Mouse (Mus musculus): ENCODE measurements at regions not wholly inside any gene's neighbourhood (a gene's known extent, or its start where the extent isn't known, plus 50 kb on each side); places are given as distances from the start of the nearest gene placed in this dataset.

DNA sequence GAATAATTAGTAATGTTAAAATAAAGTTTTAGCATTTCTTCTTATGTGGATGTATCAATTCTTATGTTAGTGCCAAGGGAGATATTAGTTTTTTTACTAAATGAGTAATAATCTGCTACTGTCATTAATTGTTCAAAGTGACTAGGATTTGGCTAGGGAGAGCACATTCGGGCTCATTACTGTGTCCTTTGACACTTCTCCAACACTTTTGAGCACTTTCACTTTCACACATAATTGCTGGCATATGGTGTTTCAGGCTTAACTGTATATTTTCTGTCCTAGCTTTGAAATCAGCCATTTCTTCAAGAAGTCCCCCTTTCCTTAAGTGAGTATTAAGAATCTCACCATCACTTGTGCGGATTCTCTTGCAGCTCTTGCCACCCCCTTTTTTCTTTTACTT is 334.3 kb upstream of the Robo1 start:
- Histone ChIP-seq H3K36me3 (no peaks in the 10 kb centered on the region), H3K9ac (no peak overlapping the region), H3K9me3 (no peaks in the 10 kb centered on the region), H3K27me3 (no peaks in the 10 kb centered on the region), H3K4me3 (no peak overlapping the region), H3K4me1 (no peaks in the 10 kb centered on the region), H3K4me2 (no peak overlapping the region), H3K27ac (no peak overlapping the region)
- WGBS = 71% methylated on average over 2 of the region's 2 CpGs
- ATAC-seq (ENCODE audit: borderline replicate concordance, extremely low read depth, low FRiP score, low TSS enrichment) = no peak

DNA sequence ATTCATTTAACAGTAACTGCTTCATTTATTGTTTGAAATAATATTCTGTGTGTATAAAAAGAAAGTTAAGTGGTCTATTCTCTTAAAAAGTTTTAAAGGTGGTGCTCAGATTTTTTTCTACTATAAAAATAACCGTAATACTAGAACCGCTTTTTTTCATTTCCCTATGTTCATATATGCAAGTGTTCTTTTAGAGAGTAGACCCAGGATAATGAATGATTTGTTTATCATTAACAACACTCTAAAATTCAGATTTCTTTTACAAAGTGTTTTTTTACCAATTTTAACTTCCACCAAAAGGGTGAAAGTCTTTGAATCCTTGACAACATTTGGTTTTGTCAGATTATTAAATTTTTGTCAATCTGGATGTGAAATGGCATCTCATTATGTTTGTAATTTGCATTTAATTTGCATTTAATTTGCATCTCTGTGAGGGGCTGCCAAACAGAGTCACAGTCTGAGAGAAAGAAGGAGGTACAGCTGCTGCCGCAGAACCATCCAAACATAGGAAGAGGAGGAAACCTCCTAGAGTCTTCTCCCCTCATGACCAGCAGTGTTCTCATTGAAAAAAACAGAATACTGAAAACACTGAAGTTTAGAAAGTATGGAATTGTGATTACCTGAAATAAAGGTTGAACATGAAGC is 310.4 kb upstream of the Robo1 start:
- 92% methylated on average over 3 of the region's 3 CpGs for WGBS
- Histone ChIP-seq H3K9ac (no peak overlapping the region), H3K36me3 (no peaks in the 10 kb centered on the region), H3K9me3 (no peaks in the 10 kb centered on the region), H3K27ac (no peak overlapping the region), H3K4me3 (no peak overlapping the region), H3K27me3 (no peaks in the 10 kb centered on the region), H3K4me1 (no peaks in the 10 kb centered on the region), H3K4me2 (no peak overlapping the region)
- ATAC-seq (ENCODE audit: borderline replicate concordance, extremely low read depth, low FRiP score, low TSS enrichment) = no peak

DNA sequence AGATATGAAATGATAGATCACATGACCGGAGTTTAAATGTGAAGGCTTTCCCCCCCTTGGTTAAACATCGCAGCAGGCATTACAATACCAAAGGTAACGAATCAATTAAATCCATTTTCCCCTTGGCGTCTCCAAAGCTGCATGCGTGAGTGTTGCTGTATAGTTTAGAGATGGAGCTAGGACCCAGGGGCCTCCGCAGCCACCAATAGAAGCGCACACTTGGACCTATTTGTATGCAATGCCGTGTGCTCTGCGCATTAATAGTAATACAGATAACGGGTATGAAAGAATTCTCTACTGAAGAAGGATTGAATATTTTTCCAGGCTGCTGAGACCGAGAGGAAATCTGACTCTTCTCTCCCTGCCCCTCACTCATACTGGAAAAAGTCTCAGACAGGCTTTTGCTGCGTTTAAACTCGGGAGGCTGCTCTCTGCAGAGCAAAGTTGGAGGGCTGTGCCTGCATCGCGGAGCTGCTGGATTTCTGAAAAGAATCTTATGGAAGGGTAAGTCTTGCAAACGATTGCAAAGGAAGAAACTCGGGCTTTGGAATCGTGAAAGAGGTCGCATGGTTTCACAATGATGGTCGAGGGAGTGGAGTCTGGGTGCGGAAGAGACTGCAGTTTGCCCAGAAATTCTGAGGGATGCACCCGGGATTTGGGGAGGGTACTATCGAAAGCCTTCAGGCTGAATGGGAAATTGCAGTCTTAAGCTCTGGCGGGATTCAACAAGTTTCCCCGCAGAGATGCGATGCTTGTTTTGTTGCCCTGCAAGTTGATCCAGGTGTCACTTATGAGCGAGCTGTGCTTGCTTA is 280.5 kb upstream of the Robo1 start:
- peak overlapping the region; percentile 37 for H3K4me3 ChIP-seq
- peak overlapping the region; percentile 60 for H3K4me2 ChIP-seq
- peak; percentile 67; the same call in 1 of the 2 replicates for ATAC-seq (ENCODE audit: borderline replicate concordance, extremely low read depth, low FRiP score, low TSS enrichment)
- 0 out of 2 replicates have a peak, but pooled peaks cover 8% of the 10 kb centered on the region for H3K4me1 ChIP-seq
- WGBS = 2% methylated on average over 27 of the region's 27 CpGs
- H3K27me3 ChIP-seq = peaks cover 30% of the 10 kb centered on the region
- no peaks in the 10 kb centered on the region for H3K9me3 ChIP-seq
- no peak overlapping the region for H3K27ac ChIP-seq
- 0 out of 2 replicates have a peak overlapping the region, but pooled peaks have one; percentile 6 for H3K9ac ChIP-seq
- no peaks in the 10 kb centered on the region for H3K36me3 ChIP-seq

DNA sequence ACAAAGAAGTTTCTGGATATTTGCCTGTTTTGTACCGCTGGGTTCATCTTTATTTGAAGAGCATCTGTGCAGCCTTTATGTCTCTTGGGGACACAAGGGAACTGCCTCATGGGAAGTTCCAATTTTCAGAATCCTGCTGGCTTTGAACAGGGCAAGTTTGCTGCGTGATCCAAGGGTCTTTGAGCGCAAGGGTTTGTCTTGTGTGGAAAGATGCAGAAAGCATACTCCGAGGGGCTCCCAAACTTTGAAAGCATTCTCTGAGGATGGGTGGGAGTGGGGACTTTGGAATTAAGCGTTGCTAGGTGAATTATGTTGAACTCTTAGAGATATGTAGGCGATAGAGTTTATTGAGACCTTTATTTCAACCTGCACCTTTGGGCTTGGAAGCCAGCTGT is 279.9 kb upstream of the Robo1 start:
- Histone ChIP-seq H3K4me1 (0 out of 2 replicates have a peak, but pooled peaks cover 8% of the 10 kb centered on the region), H3K4me3 (peak overlapping the region; percentile 37), H3K27me3 (peaks cover 30% of the 10 kb centered on the region), H3K9me3 (no peaks in the 10 kb centered on the region), H3K27ac (no peak overlapping the region), H3K9ac (0 out of 2 replicates have a peak overlapping the region, but pooled peaks have one; percentile 6), H3K36me3 (no peaks in the 10 kb centered on the region), H3K4me2 (peak overlapping the region; percentile 60)
- no peak for ATAC-seq (ENCODE audit: borderline replicate concordance, extremely low read depth, low FRiP score, low TSS enrichment)
- 8% methylated on average over 6 of the region's 6 CpGs for WGBS

DNA sequence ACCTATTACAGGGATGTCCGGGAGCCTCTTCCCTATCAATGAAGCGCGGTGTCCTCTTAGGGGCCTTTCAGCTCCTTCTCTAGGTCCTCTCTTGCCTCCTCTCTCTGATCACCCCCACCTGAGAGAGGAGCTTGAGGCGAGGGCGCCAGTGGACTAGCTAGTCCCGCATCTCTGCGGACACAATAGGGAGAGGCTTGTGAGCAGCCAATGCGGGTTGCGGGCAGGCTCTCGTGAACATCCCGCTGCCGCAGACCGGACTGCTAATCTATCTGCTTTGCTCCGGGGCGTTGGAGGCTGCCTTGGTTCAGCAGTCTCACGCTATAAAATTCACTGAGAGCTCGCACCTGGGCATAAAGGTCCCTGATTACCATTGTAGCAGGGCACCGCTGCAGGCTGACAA is 279.3 kb upstream of the Robo1 start:
- H3K4me3 ChIP-seq = peak overlapping the region; percentile 37
- H3K4me1 ChIP-seq = 0 out of 2 replicates have a peak, but pooled peaks cover 8% of the 10 kb centered on the region
- H3K9me3 ChIP-seq = no peaks in the 10 kb centered on the region
- peaks cover 30% of the 10 kb centered on the region for H3K27me3 ChIP-seq
- 0 out of 2 replicates have a peak overlapping the region, but pooled peaks have one; percentile 6 for H3K9ac ChIP-seq
- 2% methylated on average over 18 of the region's 18 CpGs for WGBS
- no peaks in the 10 kb centered on the region for H3K36me3 ChIP-seq
- no peak overlapping the region for H3K27ac ChIP-seq
- H3K4me2 ChIP-seq = peak overlapping the region; percentile 60
- no peak for ATAC-seq (ENCODE audit: borderline replicate concordance, extremely low read depth, low FRiP score, low TSS enrichment)

DNA sequence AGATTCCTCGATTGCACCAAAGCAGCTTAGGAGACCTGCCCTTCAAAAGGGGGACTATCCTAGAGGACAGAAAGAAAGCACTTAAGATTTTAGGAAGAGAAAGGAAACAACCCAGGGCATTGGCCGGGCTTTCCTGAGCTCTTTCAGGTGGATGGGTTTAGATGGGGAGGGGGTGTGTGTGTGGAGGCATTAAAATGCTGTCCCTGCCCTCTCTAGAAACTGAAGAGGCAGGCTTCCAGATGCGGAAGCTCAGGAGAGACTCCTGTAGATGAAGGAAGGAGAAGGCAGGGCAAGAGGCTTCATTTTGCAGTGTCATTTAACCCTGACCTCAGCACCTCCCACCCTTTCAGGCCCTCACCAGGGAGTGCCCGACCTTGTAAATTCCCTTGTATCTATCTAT is 278.8 kb upstream of the Robo1 start:
- Histone ChIP-seq H3K27me3 (peaks cover 30% of the 10 kb centered on the region), H3K4me1 (0 out of 2 replicates have a peak, but pooled peaks cover 8% of the 10 kb centered on the region), H3K9me3 (no peaks in the 10 kb centered on the region), H3K4me3 (peak overlapping the region; percentile 37), H3K9ac (no peak overlapping the region), H3K4me2 (peak overlapping the region; percentile 60), H3K27ac (no peak overlapping the region), H3K36me3 (no peaks in the 10 kb centered on the region)
- no peak for ATAC-seq (ENCODE audit: borderline replicate concordance, extremely low read depth, low FRiP score, low TSS enrichment)
- WGBS = 4% methylated on average over 4 of the region's 4 CpGs

DNA sequence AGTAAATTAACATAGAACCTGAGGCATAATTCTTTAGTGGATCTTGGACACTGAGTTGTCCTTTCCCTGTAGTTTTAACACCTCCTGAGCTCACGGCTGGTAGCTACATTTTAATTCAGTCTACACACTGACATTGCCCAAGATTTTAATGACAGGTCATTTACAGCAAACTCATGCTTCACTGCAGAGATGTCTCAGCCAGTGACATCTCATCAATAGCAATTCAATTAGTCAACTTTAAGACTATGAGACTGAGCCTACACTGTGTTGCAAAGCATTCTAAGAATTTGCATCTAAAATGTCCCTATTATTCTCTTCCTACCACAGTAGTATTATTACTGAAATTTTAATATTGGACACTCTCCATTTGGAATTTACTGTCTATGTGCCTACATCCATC is 239.9 kb upstream of the Robo1 start:
- H3K4me2 ChIP-seq = no peak overlapping the region
- 41% methylated on average over 1 of the region's 1 CpGs for WGBS
- no peak overlapping the region for H3K4me3 ChIP-seq
- no peak overlapping the region for H3K9ac ChIP-seq
- no peaks in the 10 kb centered on the region for H3K36me3 ChIP-seq
- H3K27me3 ChIP-seq = no peaks in the 10 kb centered on the region
- no peaks in the 10 kb centered on the region for H3K9me3 ChIP-seq
- H3K4me1 ChIP-seq = no peaks in the 10 kb centered on the region
- H3K27ac ChIP-seq = no peak overlapping the region
- no peak for ATAC-seq (ENCODE audit: borderline replicate concordance, extremely low read depth, low FRiP score, low TSS enrichment)

DNA sequence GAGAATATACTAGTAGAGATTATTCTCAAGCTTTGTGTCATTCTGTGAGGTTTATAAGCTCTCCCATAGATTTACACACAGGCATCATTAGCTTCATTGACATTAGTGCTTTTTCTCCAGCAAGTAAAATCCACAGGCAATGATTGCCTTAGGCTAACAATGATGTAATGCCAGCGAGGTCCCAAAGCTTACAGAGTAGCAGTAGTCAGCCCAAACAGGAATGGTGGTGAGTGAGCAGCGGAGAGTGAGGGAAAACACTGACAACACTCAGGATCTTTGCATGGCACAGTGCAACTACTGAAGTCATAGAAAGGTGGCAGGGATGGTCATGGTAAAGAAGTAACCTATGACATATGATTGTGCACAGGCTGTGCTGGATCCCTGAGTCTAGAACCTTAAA is 238.5 kb upstream of the Robo1 start:
- no peak overlapping the region for H3K4me3 ChIP-seq
- H3K4me2 ChIP-seq = no peak overlapping the region

DNA sequence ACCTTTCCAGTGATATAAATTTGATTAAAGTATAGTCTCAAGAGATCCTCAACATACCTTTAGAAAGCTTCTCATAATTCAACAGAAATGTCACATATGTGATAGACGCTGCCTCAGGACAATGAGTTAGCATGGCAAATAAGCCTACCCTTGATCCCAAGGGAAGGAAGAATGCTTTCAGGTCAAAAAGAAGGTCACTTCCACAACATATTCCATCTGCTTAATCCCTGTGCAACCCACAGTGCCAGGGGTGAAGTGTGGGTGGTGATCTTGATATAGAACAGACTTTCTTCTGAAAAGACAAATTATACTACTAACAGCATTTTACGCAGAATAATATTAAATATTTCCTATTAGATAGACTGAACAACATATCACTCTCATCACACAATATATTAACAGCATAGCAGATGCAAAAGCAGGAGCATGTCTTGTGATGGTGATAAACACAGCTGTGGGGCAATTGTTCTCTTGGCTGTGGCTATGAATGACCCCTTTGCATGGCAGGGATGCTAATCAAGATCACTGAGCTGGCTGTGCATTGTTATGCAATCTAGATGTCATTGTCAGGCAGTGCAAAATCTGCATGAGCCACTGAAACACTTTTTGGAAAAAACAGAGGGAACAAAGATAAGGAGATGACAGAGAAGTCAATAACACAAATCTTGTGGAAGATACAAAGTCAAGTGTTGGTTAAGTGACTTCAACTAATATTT is 236.2 kb upstream of the Robo1 start:
- Histone ChIP-seq H3K27me3 (no peaks in the 10 kb centered on the region), H3K4me3 (no peak overlapping the region), H3K9me3 (no peaks in the 10 kb centered on the region), H3K27ac (no peak overlapping the region), H3K4me2 (no peak overlapping the region), H3K36me3 (no peaks in the 10 kb centered on the region), H3K4me1 (no peaks in the 10 kb centered on the region), H3K9ac (no peak overlapping the region)
- 74% methylated on average over 2 of the region's 2 CpGs for WGBS
- no peak for ATAC-seq (ENCODE audit: borderline replicate concordance, extremely low read depth, low FRiP score, low TSS enrichment)

More for the DNA sequence above, 238.5 kb upstream of the Robo1 start:
- H3K27ac ChIP-seq = no peak overlapping the region
- ATAC-seq (ENCODE audit: borderline replicate concordance, extremely low read depth, low FRiP score, low TSS enrichment) = no peak
- no peaks in the 10 kb centered on the region for H3K4me1 ChIP-seq
- H3K9me3 ChIP-seq = no peaks in the 10 kb centered on the region
- H3K27me3 ChIP-seq = no peaks in the 10 kb centered on the region
- no peak overlapping the region for H3K9ac ChIP-seq
- H3K36me3 ChIP-seq = no peaks in the 10 kb centered on the region
- 59% methylated on average over 2 of the region's 2 CpGs for WGBS

DNA sequence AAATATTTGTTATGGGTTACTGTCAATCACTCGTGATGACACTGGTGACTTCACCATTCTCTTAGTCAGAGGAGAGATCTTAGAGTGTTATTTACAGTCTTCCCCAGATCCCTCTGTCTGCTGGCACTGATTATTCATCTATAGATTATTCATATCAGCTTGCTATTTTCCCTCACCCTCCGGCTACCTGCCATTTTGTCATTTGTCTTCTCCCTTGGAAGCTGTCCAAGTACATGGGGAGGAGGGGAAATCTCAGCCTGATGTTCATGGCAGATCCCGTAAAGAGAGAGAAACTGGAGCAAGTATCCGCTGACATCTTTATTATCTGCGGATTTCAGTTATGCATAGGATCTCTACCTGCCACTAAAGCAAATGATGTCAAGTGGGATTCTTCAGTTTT is 222.9 kb upstream of the Robo1 start:
- Histone ChIP-seq H3K4me3 (no peak overlapping the region), H3K27me3 (no peaks in the 10 kb centered on the region), H3K36me3 (no peaks in the 10 kb centered on the region), H3K9ac (no peak overlapping the region), H3K4me1 (no peaks in the 10 kb centered on the region), H3K27ac (no peak overlapping the region), H3K9me3 (no peaks in the 10 kb centered on the region), H3K4me2 (no peak overlapping the region)
- WGBS = 72% methylated on average over 5 of the region's 5 CpGs
- ATAC-seq (ENCODE audit: borderline replicate concordance, extremely low read depth, low FRiP score, low TSS enrichment) = no peak

DNA sequence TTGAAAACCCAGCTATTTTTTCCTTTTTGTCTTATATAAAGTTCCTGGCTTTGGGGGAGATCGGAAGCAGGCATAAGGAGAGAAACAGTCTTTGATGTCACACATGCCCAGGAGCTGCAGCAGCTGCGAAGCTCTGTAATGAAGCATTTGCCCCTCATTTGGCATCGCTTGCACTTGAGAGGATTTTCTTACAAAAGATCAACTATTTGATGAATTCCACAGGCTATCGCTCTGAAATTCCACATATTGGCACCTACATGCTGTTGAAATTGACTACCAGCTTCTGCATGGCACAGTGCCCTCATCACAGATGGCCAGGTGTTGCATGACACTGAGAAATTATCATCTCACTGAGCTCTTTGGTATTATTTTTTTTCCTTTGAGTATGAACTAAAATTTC is 220.1 kb upstream of the Robo1 start:
- Histone ChIP-seq H3K9ac (no peak overlapping the region), H3K4me3 (no peak overlapping the region), H3K27ac (no peak overlapping the region), H3K9me3 (no peaks in the 10 kb centered on the region), H3K27me3 (no peaks in the 10 kb centered on the region), H3K36me3 (no peaks in the 10 kb centered on the region), H3K4me1 (no peaks in the 10 kb centered on the region), H3K4me2 (no peak overlapping the region)
- WGBS = 66% methylated on average over 4 of the region's 4 CpGs
- ATAC-seq (ENCODE audit: borderline replicate concordance, extremely low read depth, low FRiP score, low TSS enrichment) = no peak

DNA sequence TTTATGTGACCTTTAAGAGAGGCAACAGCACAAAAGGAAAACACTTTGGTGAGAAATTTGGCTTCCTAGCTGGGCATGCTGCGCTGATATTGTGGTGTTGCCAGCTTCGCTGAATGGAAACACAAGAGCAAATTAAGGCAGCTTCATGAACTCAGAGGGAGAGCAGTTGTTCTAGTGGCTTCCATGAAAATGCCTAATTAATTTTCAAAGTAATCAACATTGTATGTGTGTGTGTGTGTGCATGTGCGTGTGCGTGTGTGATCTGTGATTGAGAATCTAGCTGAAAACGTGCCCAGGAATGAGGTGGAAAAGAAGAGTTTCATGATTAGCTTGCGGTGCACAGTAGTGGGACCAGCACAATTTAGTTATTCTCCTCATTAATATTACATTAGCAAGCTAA is 219.2 kb upstream of the Robo1 start:
- WGBS = 76% methylated on average over 6 of the region's 6 CpGs
- Histone ChIP-seq H3K9ac (no peak overlapping the region), H3K36me3 (no peaks in the 10 kb centered on the region), H3K27me3 (no peaks in the 10 kb centered on the region), H3K9me3 (no peaks in the 10 kb centered on the region), H3K4me2 (no peak overlapping the region), H3K4me1 (no peaks in the 10 kb centered on the region), H3K27ac (no peak overlapping the region), H3K4me3 (no peak overlapping the region)
- ATAC-seq (ENCODE audit: borderline replicate concordance, extremely low read depth, low FRiP score, low TSS enrichment) = no peak

Measured in lung, embryonic 15.5 days (tissue).